Mouse (Mus musculus): ENCODE results near the gene Zyg11b.

Gene Zyg11b

GRCm38 (mm10) chr4:108300670-108301373 lies at the start of gene Zyg11b:
TSS of gene Zyg11b (minus strand) at chr4:108301096.
- peak; percentile 91 for DNase-seq

DNA sequence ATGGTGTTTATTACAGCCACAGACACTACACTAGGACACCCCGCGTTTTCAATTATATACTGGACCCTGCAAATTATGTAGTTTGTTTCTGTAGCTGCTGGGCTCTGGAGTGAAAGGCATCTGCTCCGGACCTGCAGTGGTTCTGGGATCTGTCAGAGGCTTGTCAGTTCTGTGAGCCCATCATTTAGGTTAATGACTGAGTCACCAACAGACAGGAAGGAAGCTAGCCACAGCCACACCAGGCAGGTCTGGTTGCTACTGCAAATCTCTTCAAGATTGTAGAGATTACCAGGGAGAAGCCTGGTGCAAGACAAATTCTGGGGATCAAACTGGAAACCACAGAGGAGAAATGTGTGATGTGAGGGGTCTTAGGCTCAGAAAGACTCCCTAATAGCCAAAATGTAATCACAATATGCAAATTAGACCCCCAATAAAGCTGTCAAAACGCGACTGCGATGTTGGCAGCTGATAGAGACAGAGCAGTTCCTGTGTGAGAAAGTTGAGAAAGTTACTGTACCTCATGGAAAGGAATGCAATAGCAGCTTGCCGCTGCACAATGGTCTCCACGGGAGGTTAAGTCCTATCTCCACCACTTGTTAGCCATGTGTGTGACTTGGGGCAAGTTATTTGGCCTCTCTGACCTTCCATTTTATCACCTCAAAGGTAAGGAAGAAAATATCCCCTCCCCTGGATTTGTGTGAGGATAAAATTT lies 49.1 kb upstream of the Zyg11b start:
- DNase-seq, result no peak

DNA sequence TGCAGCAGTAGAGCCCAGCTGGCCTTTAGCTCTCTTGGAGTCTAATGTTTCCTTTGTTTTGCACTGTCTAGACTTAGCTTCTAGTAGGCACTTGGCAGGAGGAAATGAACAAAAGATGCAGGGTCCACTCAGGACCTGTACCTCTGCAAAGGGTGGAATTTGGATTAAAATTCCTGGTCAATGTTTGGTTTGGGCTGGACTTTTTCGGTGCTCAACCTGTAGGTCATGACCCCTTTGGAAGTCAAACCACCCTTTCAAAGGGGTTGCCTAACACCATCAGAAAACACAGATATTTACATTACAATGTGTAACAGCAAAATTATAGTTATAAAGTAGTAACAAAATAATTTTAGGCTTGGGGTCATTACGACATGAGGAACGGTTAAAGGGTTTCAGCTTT lies 48.2 kb upstream of the Zyg11b start:
- no peak for DNase-seq

- no peak for DNase-seq
Observed at GRCm38 (mm10) chr4:108348256-108348875, 47.5 kb upstream of the Zyg11b start.

GRCm38 (mm10) chr4:108347111-108347510 lies 46.2 kb upstream of the Zyg11b start:
- DNase-seq, result no peak

GRCm38 (mm10) chr4:108345826-108346225 lies 44.9 kb upstream of the Zyg11b start:
- no peak for DNase-seq

DNA sequence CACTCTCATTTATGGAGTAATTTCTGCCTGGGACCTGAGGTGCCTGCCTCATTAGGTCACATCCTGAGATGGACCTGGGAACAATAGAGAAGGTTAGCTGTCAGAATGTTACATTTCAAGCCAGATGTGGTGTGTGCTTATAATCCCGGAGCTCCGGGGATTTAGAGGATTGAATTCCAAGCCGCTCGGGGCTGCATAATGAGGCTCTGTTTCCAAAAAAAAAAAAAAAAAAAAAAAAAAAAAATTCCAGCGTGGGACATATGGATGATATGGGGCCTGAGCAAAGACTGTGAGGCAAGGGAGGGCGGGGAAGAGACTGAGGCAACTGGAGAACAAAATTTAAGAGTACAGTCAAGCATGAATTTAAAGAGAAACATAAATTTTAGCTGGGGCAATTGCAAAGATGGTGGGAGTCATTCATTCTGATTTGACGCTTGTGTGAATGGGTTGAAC lies 43.8 kb upstream of the Zyg11b start:
- DNase-seq, result no peak

GRCm38 (mm10) chr4:108339277-108339690 lies 38.4 kb upstream of the Zyg11b start:
- peak; percentile 79 for DNase-seq

DNA sequence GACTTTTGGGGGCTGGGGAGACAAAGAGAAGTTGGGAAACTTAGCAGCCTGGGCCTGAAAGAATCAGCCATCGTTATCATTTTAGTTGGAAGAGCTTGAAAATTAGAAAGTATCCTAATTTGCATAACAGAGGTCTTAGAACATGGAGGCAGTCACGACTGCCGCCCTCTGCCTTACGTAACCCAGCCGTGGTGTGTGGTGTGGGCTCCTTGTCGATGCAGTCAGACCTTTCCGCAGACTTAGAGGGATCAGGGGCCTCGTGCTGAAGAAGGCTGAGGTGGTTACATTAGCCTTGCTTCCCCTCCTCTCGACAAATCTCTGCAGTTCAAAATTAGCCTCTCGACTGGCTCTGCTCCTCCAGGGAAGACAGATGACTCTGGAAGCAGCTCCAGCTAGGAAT lies 37.9 kb upstream of the Zyg11b start:
- no peak for DNase-seq

- no peak for DNase-seq
Observed at GRCm38 (mm10) chr4:108338321-108338733, 37.4 kb upstream of the Zyg11b start.

DNA sequence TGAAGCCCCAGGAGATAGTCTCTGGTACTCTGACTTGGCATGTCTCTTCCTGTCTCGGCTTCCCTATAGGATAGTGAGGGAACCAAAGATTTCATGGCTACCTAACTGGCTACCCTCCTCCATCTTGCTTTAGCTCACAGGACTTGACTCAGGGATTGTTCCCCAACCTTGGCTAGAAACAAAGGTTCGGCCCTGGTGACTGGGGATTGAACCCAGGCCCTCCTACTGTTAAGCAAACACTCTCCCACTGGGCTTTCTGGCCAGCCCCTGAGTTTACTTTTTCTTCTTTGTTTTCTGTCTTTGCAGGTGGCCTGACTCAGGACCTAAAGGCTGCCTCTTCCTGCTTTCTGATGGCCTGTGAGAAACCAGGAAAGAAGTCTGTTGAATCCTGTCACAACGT lies 36.9 kb upstream of the Zyg11b start:
- no peak for DNase-seq

DNA sequence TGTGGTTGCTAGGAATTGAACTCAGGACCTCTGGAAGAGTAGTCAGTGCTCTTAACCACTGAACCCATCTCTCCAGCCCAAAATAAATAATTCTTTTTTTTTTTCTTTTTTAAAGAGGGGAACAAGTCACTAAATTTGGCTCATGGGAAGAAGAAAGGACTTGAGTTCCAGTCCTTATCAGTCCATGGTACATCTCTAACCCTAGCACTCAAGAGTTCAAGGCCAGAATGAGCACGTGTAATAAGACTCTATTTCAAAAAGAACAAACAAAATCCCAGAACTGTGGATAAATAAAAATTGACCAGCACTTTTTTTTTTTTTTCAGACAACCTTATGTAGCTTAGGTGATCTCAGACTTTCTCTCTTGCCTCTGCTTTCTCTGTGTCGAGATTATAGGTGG lies 35.9 kb upstream of the Zyg11b start:
- DNase-seq, result no peak

DNA sequence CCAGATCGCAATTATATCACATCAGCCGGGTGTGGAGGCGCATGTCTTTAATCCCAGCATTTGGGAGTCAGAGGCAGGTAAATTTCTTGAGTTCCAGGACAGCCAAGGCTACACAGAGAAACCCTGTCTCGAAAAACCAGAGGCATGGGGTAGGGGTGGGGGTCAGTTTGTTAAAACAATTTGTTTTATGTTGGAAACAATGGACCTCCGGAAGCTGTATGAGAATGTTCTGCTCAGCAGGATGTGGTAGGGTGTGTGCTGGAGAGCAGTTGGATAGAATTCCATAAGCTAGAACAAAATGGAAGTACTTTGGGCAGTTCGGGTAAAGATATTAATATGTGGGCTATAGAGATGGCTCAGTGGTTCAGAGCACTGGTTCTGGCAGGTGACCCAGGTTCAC lies 34.5 kb upstream of the Zyg11b start:
- DNase-seq, result peak; percentile 30

- no peak for DNase-seq
Observed at GRCm38 (mm10) chr4:108332041-108332440, 31.1 kb upstream of the Zyg11b start.

DNA sequence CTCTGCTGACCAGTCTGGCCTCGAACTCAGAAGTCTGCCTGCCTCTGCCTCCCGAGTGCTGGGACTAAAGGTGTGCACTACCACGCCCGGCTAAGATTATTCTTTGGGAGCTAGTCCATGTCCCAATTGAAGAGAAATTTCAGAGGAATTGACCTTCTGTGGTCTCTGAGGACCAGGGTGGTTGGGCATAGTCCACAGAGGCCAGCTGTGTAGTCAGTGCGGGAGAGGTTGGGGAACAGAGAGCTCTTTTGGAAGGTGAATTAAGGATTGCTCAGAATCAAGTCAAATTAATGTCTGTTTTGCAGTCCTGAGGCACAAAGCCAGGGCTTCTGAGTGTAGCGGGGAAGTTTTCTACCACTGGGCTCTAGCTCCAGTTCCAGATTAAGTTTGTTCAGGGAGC lies 28.9 kb upstream of the Zyg11b start:
- no peak for DNase-seq

DNA sequence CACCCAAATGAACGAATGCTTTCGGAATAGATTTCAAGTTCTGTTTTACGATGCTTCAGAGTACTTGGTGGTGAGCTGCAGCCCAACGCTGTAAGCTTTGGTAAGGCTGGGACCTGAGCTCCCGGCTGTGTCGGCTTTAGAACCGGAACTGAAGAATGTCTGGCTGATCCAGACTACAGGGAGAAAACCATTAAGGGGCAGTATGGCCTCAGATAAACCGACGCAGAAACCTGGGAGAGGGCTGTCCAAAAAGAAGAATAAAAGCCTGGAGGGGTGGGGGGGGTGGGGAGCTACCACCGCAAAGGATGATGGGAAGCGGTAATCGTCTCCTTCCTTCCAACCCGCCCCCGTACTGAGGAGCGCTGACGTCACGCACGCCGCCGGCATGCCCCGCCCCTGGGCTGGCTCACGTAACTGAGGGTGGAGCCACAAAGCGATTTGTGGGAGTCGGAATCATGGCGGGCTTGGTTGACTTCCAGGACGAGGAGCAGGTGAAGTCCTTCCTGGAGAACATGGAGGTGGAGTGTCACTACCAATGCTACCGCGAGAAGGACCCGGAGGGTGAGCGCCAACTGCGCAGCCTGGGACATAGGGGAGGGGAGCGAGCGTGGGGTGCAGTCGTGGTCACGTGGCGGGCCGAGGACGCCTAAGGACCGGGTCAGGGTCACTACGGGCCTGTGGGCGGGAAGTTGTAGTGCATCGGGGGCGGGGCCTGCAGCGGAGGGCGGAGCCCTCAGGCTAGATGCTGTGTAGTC lies 27.0 kb upstream of the Zyg11b start, which contains the start of gene Coa7:
Coa7 (plus strand) TSS at position 411 of the 755 bp plus-strand sequence.
- peak; percentile 97 for DNase-seq

DNA sequence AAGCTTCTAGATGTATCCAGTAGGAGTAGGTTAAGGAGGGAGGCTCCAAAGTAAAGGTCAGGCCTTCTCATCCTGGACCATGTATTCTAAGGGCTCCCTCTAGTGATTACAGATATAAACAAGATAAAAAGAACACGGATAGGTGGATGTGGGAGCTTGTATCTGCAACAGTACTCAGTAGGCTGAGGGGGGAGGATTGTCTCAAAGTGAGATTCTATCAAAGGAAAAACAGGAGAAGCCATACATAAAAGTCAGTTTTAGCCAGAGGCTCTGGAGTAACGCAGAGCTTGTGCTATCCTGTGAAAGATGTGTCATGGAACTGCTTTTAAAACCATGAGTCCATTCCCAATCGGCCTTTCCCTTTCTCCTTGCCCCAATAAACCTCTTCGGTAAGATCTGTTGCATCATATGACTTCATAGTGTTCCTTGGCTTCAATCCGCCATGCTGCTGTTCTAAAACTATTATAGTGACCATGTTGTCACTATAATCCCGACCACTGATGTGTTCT lies 26.2 kb upstream of the Zyg11b start:
- peak; percentile 41 for DNase-seq

- no peak for DNase-seq
Observed at GRCm38 (mm10) chr4:108323588-108323987, 22.7 kb upstream of the Zyg11b start.

GRCm38 (mm10) chr4:108320627-108321380 lies 19.9 kb upstream of the Zyg11b start:
- peak; percentile 59 for DNase-seq

DNA sequence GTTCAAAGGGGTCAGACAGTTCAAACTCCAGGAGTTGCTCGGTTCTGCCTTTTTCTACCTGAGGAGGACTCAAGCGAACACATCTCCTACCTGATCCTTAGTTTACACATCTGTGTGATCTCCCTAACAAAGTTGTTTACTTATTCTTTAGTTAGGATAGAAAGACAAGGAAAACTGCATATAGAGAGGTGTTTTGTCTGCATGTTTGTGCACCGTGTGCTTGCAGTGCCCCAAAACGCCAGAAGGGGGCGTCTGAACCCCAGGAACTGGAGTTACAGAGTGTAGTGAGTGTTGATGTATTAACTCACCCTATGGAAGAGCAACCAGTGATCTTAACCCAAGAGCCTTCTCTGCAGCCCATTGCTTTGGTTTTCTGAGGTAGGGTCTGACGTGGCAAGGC lies 18.9 kb upstream of the Zyg11b start:
- DNase-seq, result no peak

GRCm38 (mm10) chr4:108318649-108319615 lies 18.0 kb upstream of the Zyg11b start:
- peak; percentile 43 for DNase-seq
